Mouse (Mus musculus) midbrain, embryonic 11.5 days (tissue): ENCODE measurements around the gene Kazald1. TPM values are rescaled to one million over a fixed set of nuclear protein-coding genes. Genes with fewer than 3 reads are reported as not detected.

Experiments used
- ATAC-seq: fragments of 200-750 bp; cut with Nextera tagmentation; 2 replicates; pipeline ENCODE4 v1.8.0; 2017; ENCODE audit warnings: moderate TSS enrichment, moderate library complexity; ENCODE audit not compliant: low FRiP score
- DNase-seq: peaks from one replicate; pipeline ENCODE4 v3.0.0; 2015; ENCODE audit warnings: low spot score; ENCODE audit errors: missing footprints
- H3K27ac ChIP-seq: fragments of 300-500 bp; sonication (generic); 2 replicates; pipeline ENCODE4 v1.5.1; 2014; ENCODE audit warnings: low read depth, low read length
- H3K27me3 ChIP-seq: fragments of 300-500 bp; sonication (generic); 2 replicates; pipeline ENCODE4 v1.6.1; 2014; ENCODE audit warnings: mild to moderate bottlenecking, low read length, moderate library complexity, mixed read lengths; ENCODE audit not compliant: control insufficient read depth, insufficient read depth
- H3K36me3 ChIP-seq: fragments of 300-500 bp; sonication (generic); 2 replicates; pipeline ENCODE4 v1.6.1; 2014; ENCODE audit warnings: mild to moderate bottlenecking, low read length, moderate library complexity, mixed read lengths; ENCODE audit not compliant: control insufficient read depth, insufficient read depth
- H3K4me1 ChIP-seq: fragments of 300-500 bp; sonication (generic); 2 replicates; pipeline ENCODE4 v1.6.1; 2014; ENCODE audit warnings: low read length; ENCODE audit not compliant: control insufficient read depth, insufficient read depth
- H3K4me2 ChIP-seq: fragments of 300-500 bp; sonication (generic); 2 replicates; pipeline ENCODE4 v1.6.1; 2014; ENCODE audit warnings: mild to moderate bottlenecking, moderate library complexity
- H3K4me3 ChIP-seq: fragments of 300-500 bp; sonication (generic); 2 replicates; pipeline ENCODE4 v1.5.1; 2014; ENCODE audit warnings: low read depth, low read length
- H3K9ac ChIP-seq: fragments of 300-500 bp; sonication (generic); 2 replicates; pipeline ENCODE4 v1.6.1; 2014; ENCODE audit warnings: low read length
- H3K9me3 ChIP-seq: fragments of 300-500 bp; sonication (generic); 2 replicates; pipeline ENCODE4 v1.6.1; 2016; ENCODE audit warnings: low read length; ENCODE audit not compliant: control insufficient read depth
- whole genome bisulfite sequencing: fragments of 180-500 bp; shearing (Covaris S2); extraction: QIAGEN DNeasy Blood & Tissue Kit; methylation state at CpG from one replicate; pipeline ENCODE4 v1.1.7; 2014; 5-methylcytosine and 5-hydroxymethylcytosine counted together
- polyA plus RNA-seq: library from polyadenylated mRNA; unstranded; fragments of >200 nt; fragmentation: Nextera tagmentation; extraction: Ambion mirVana; gene quantifications from 2 replicates; pipeline ENCODE4 v1.2.1, GENCODE M21; 2014

Kazald1 gene
- polyA plus RNA-seq, 1 experiment from 2014 or later: 0.38 TPM

- H3K36me3 ChIP-seq: no peaks in the 10 kb centered on the region
Measured at GRCm38 (mm10) chr19:45080711-45081110, 5.7 kb downstream of the Kazald1 start.

GRCm38 (mm10) chr19:45081279-45081678 lies 6.2 kb downstream of the Kazald1 start:
- DNase-seq (peak; percentile 99), ATAC-seq (no peak)
- Histone ChIP-seq H3K27me3 (peaks cover 52% of the 10 kb centered on the region), H3K9ac (no peak overlapping the region), H3K4me3 (no peak overlapping the region), H3K4me2 (peak overlapping the region; percentile 27; the same call in 1 of the 2 replicates), H3K36me3 (no peaks in the 10 kb centered on the region), H3K4me1 (peaks cover 24% of the 10 kb centered on the region), H3K9me3 (no peaks in the 10 kb centered on the region), H3K27ac (no peak overlapping the region)
- 0% methylated on average over 5 of the region's 5 CpGs for WGBS

More at GRCm38 (mm10) chr19:45080711-45081110, 5.7 kb downstream of the Kazald1 start:
- H3K9me3 ChIP-seq: no peaks in the 10 kb centered on the region
- H3K27me3 ChIP-seq: peaks cover 58% of the 10 kb centered on the region
- no peak for ATAC-seq
- H3K4me1 ChIP-seq: peaks cover 27% of the 10 kb centered on the region
- WGBS: 1% methylated on average over 17 of the region's 17 CpGs
- peak overlapping the region; percentile 23 for H3K4me3 ChIP-seq
- peak; percentile 95 for DNase-seq
- peak overlapping the region; percentile 27 for H3K4me2 ChIP-seq
- H3K9ac ChIP-seq: peak overlapping the region; percentile 12; the same call in 1 of the 2 replicates
- H3K27ac ChIP-seq: no peak overlapping the region

GRCm38 (mm10) chr19:45081841-45082550 lies 7.0 kb downstream of the Kazald1 start:
- no peaks in the 10 kb centered on the region for H3K36me3 ChIP-seq
- WGBS: 19% methylated on average over 11 of the region's 11 CpGs
- peaks cover 19% of the 10 kb centered on the region for H3K4me1 ChIP-seq
- no peak overlapping the region for H3K27ac ChIP-seq
- no peak overlapping the region for H3K4me2 ChIP-seq
- peak; percentile 96 for DNase-seq
- no peak for ATAC-seq
- H3K4me3 ChIP-seq: no peak overlapping the region
- peaks cover 46% of the 10 kb centered on the region for H3K27me3 ChIP-seq
- no peak overlapping the region for H3K9ac ChIP-seq
- H3K9me3 ChIP-seq: no peaks in the 10 kb centered on the region

DNA sequence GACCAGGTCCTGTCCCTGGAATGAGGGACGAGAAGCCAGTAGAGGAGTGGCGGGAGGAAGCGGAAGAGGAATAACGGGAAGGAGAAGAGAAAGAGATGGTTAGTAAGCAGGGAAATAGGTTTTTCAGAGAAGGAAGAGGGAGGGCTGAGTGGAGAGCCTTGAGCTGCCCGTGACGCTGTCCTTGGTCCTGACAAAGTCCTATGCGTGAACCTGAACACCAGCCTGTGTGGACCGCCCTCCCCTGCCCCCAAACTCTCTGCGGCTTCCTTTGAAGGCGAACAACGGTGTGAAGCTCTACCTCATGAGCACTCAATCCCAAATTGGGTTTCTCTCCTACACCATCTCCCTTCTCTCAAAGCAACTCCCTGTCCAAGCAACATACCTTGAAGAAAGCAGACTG lies 22.8 kb downstream of the Kazald1 start:
- peak; percentile 81 for DNase-seq
- H3K4me2 ChIP-seq: no peak overlapping the region
- H3K9ac ChIP-seq: no peak overlapping the region

DNA sequence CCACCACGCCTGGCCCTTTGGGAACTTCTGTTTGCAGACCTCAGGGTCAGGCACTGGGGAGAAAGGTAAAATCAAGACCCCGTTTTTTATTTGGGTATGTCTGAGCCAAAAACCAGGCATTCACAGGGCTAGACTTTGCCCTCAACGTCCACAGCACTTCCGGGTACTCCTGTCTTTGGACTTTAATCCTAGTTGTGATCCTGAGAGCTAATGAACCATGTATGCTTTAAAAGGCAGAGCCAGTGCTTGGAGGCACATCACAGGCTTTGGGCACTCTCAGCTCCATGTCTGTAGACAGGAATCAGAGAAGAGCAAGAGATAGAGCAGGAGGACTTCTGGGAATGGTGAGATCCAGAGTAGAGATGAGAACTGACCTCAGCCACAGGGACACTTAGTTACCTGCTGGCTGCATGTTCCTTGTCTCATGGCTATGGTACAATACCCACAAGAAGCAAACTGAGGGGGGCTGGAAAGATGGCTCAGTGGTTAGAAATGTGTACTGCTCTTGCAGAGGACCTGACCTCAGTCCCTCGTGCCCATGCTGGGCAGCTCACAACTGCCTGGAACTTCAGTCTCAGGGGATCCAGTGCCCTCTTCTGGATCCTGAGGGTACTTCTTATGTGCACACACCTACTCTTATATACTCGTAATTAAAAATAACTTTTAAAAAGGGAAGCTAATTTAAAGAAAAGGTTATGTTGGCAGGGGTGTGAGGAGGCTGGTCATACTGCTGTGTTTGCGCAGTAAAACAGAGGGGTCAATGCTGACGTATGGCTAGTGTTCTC lies 25.6 kb downstream of the Kazald1 start:
- H3K27me3 ChIP-seq: no peaks in the 10 kb centered on the region
- no peak overlapping the region for H3K4me3 ChIP-seq
- no peak overlapping the region for H3K27ac ChIP-seq
- H3K9me3 ChIP-seq: no peaks in the 10 kb centered on the region
- ATAC-seq (no peak), DNase-seq (peak; percentile 31)
- H3K9ac ChIP-seq: no peak overlapping the region
- H3K4me2 ChIP-seq: no peak overlapping the region
- no peaks in the 10 kb centered on the region for H3K36me3 ChIP-seq
- no peaks in the 10 kb centered on the region for H3K4me1 ChIP-seq
- 80% methylated on average over 8 of the region's 8 CpGs for WGBS

More for the DNA sequence above, 22.8 kb downstream of the Kazald1 start:
- Histone ChIP-seq H3K9me3 (no peaks in the 10 kb centered on the region), H3K36me3 (no peaks in the 10 kb centered on the region), H3K4me1 (no peaks in the 10 kb centered on the region), H3K27me3 (no peaks in the 10 kb centered on the region), H3K4me3 (no peak overlapping the region), H3K27ac (no peak overlapping the region)
- ATAC-seq: no peak
- 38% methylated on average over 11 of the region's 11 CpGs for WGBS

DNA sequence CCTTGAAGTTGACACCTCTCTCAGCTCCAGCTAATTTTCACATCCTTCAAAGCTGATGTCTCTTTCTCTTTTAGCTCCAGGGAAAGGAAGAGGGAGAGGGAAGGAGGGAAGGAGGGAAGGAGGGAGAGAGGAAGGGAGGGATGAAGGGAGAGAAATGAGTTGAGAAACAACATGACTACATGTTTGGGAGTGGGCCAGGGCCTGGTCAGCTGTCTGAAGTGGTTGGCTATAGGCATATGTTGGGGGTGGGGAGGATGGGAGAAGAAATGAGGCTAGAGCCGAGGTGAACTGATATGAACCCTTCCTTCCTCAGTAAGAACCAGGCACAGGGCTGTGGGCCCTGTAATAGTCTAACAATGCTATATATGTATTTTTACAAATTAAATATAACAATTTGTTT lies 30.6 kb downstream of the Kazald1 start:
- no peak for DNase-seq
- H3K9me3 ChIP-seq: no peaks in the 10 kb centered on the region
- no peaks in the 10 kb centered on the region for H3K36me3 ChIP-seq
- H3K27me3 ChIP-seq: no peaks in the 10 kb centered on the region; the same call in 1 of the 2 replicates
- no peak overlapping the region for H3K4me3 ChIP-seq
- ATAC-seq: no peak
- H3K27ac ChIP-seq: no peak overlapping the region
- 68% methylated on average over 1 of the region's 1 CpGs for WGBS
- no peak overlapping the region for H3K9ac ChIP-seq
- H3K4me2 ChIP-seq: no peak overlapping the region
- H3K4me1 ChIP-seq: no peaks in the 10 kb centered on the region

DNA sequence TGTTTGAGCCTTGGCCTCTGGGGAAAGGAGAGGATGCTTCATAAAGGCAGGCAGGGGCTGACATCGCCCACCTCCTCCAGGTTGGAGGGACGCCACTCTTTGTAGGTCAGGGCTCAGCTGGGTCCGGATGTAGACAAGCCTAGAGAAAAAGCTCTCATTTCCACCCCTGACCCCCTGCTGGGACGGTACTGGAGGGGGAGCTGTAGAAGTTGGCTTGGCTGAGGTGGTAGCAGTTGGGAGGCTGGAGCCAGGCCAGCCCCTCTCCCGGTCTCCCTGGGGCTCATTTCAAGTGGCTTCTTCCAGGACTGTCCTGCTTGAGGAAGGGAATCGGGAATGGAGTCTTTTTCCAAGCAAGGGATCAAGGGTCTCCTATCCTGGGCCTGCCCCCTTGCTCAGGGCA lies 31.6 kb downstream of the Kazald1 start:
- no peaks in the 10 kb centered on the region for H3K36me3 ChIP-seq
- no peaks in the 10 kb centered on the region for H3K4me1 ChIP-seq
- no peak overlapping the region for H3K9ac ChIP-seq
- ATAC-seq (no peak), DNase-seq (no peak)
- H3K9me3 ChIP-seq: no peaks in the 10 kb centered on the region
- no peak overlapping the region for H3K4me3 ChIP-seq
- no peak overlapping the region for H3K27ac ChIP-seq
- no peaks in the 10 kb centered on the region; the same call in 1 of the 2 replicates for H3K27me3 ChIP-seq
- 52% methylated on average over 6 of the region's 6 CpGs for WGBS
- H3K4me2 ChIP-seq: no peak overlapping the region

GRCm38 (mm10) chr19:45110681-45111080 lies 35.6 kb downstream of the Kazald1 start:
- Histone ChIP-seq H3K36me3 (no peaks in the 10 kb centered on the region), H3K4me3 (no peak overlapping the region), H3K27me3 (no peaks in the 10 kb centered on the region; the same call in 1 of the 2 replicates), H3K9me3 (no peaks in the 10 kb centered on the region), H3K9ac (no peak overlapping the region), H3K27ac (no peak overlapping the region), H3K4me1 (peaks cover 10% of the 10 kb centered on the region), H3K4me2 (no peak overlapping the region)
- ATAC-seq (no peak), DNase-seq (peak; percentile 28)
- WGBS: 78% methylated on average over 8 of the region's 8 CpGs

DNA sequence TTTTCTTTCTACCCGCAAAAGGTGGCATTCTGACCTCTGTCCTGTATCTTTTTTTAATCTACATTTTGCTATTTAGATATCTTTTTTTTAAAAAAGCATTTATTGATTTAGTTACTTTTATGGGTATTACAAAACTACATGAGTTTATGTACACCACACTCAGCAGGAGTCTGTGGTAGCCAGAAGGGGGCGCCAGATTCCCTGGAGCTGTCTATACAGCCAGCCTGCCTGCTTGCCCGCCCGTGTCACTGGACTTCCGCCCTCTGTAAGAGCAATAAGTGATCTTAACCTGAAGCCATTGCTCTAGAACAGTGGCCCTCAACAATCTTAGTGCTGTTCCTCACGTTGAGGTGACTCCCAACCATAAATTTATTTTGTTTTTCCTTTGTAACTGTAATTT lies 37.4 kb downstream of the Kazald1 start:
- no peak overlapping the region for H3K4me2 ChIP-seq
- peaks cover 2% of the 10 kb centered on the region; the same call in 1 of the 2 replicates for H3K27me3 ChIP-seq
- H3K4me3 ChIP-seq: no peak overlapping the region
- no peak for ATAC-seq
- no peak overlapping the region for H3K27ac ChIP-seq
- H3K9me3 ChIP-seq: no peaks in the 10 kb centered on the region
- H3K4me1 ChIP-seq: peaks cover 10% of the 10 kb centered on the region
- no peak overlapping the region for H3K9ac ChIP-seq
- H3K36me3 ChIP-seq: no peaks in the 10 kb centered on the region
- 80% methylated on average over 6 of the region's 6 CpGs for WGBS
- DNase-seq: peak; percentile 76
